Mouse (Mus musculus) limb, embryonic 14.5 days (tissue): Measurements from ENCODE around the gene Rap1b. TPM values are rescaled to one million over a fixed set of nuclear protein-coding genes. Genes with fewer than 3 reads are reported as not detected.

Experiments used
- ATAC-seq: fragments of 200-750 bp; cut with Nextera tagmentation; 2 replicates; pipeline ENCODE4 v1.8.0; 2017; ENCODE audit warnings: low read depth, moderate number of reproducible peaks, moderate TSS enrichment; ENCODE audit not compliant: low FRiP score
- DNase-seq: peaks from one replicate; pipeline ENCODE4 v3.0.0-alpha.2; 2015; ENCODE audit warnings: low spot score
- H3K27ac ChIP-seq: fragments of 300-500 bp; sonication (generic); replicated peaks from 2 replicates; pipeline ENCODE4 v1.5.1; 2014; ENCODE audit warnings: low read depth, mild to moderate bottlenecking, low read length, moderate library complexity, mixed read lengths
- H3K27me3 ChIP-seq: fragments of 300-500 bp; sonication (generic); 2 replicates; pipeline ENCODE4 v1.6.1; 2014; ENCODE audit warnings: low read length, mixed read lengths; ENCODE audit not compliant: control insufficient read depth, insufficient read depth
- H3K36me3 ChIP-seq: fragments of 300-500 bp; sonication (generic); 2 replicates; pipeline ENCODE4 v1.6.1; 2014; ENCODE audit warnings: mild to moderate bottlenecking, low read length, moderate library complexity, mixed read lengths; ENCODE audit not compliant: control insufficient read depth, insufficient read depth
- H3K4me1 ChIP-seq: fragments of 300-500 bp; sonication (generic); 2 replicates; pipeline ENCODE4 v1.6.1; 2014; ENCODE audit warnings: antibody characterized with exemption, low read length, mixed read lengths; ENCODE audit not compliant: control insufficient read depth, insufficient read depth
- H3K4me2 ChIP-seq: fragments of 300-500 bp; sonication (generic); replicated peaks from 2 replicates; pipeline ENCODE4 v1.6.1; 2014; ENCODE audit warnings: low read depth, mild to moderate bottlenecking, low read length, moderate library complexity; ENCODE audit not compliant: severe bottlenecking
- H3K4me3 ChIP-seq: fragments of 300-500 bp; sonication (generic); replicated peaks from 2 replicates; pipeline ENCODE4 v1.5.1; 2014; ENCODE audit warnings: low read length
- H3K9ac ChIP-seq: fragments of 300-500 bp; sonication (generic); 2 replicates; pipeline ENCODE4 v1.6.1; 2014; ENCODE audit warnings: mild to moderate bottlenecking, low read depth, low read length, moderate library complexity; ENCODE audit not compliant: severe bottlenecking
- H3K9me3 ChIP-seq: fragments of 300-500 bp; sonication (generic); 2 replicates; pipeline ENCODE4 v1.6.1; 2016; ENCODE audit warnings: low read length; ENCODE audit not compliant: control insufficient read depth
- POLR2A ChIP-seq: fragments of 200-500 bp; IDR thresholded peaks from 2 replicates; pipeline ENCODE4 v1.8.0; 2012; ENCODE audit warnings: inconsistent platforms, mild to moderate bottlenecking, moderate library complexity, borderline replicate concordance; ENCODE audit not compliant: insufficient read depth, insufficient read length; ENCODE audit errors: extremely low read depth
- whole genome bisulfite sequencing: fragments of 180-500 bp; shearing (Covaris S2); extraction: QIAGEN DNeasy Blood & Tissue Kit; methylation state at CpG from one replicate; pipeline ENCODE4 v1.1.7; 2014; 5-methylcytosine and 5-hydroxymethylcytosine counted together
- polyA plus RNA-seq, 2 experiments: library from polyadenylated mRNA; depleted of rRNA in 1 of 2; stranded (reverse) in 1 of 2; unstranded in 1 of 2; fragments of >200 nt; fragmentation: Nextera tagmentation in 1 of 2; extraction: Ambion mirVana in 1 of 2; gene quantifications; 2 replicates each; pipeline versions ENCODE4 v1.2.1 to v1.2.3; 2012 to 2014

Rap1b gene
- polyA plus RNA-seq, 2 experiments = 94.9 to 190 TPM

- no peak overlapping the region for H3K9ac ChIP-seq
- no peak for DNase-seq
- no peak for TF ChIP-seq POLR2A
- WGBS = 88% methylated on average over 7 of the region's 7 CpGs
- no peaks in the 10 kb centered on the region for H3K9me3 ChIP-seq
- no peaks in the 10 kb centered on the region for H3K27me3 ChIP-seq
- H3K4me3 ChIP-seq = no peak overlapping the region
- H3K36me3 ChIP-seq = peaks cover 77% of the 10 kb centered on the region
- no peak overlapping the region for H3K4me2 ChIP-seq
- H3K27ac ChIP-seq = no peak overlapping the region
- ATAC-seq = no peak
- H3K4me1 ChIP-seq = no peaks in the 10 kb centered on the region
Observed at GRCm38 (mm10) chr10:117768141-117768440, 77.7 kb downstream of the Rap1b start.

DNA sequence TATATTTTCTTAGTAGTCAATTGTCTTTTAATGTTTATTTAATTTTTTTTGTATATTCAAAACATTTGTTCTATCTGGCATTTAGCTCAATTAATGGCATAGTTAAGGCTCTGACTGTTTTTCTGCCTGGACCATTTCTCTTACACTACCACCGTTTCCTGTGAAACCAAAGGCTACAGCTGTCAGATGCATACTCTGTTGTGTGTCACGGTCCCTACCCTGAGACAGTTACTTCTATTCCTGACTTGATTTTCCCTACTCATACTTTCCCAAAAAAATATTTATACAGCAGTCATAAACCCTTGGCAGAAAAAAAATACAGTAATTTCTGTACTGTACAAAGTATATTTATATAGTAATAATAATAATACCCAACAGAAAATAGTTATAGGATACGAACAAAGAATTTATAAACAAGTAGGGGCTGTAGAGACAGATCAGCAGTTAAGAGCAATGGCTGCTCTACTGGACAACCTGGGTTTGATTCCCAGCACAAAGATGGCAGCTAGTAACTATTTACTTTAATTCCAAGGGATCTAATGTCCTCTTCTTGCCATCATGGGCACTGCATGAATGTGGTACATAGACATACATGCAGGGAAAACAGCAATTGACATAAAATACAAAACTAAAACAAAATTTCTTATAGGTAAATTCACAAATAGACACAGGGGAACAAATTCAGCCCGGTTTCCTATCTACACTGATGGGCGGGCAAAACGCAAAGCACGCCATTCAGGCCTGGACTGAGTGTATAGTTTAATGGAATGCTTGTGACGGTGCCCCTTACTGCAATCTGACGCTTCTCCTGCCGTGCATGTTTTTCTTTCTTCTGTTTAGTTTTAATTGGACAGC lies 78.3 kb downstream of the Rap1b start:
- ATAC-seq (no peak), DNase-seq (no peak)
- WGBS = 87% methylated on average over 10 of the region's 10 CpGs
- Histone ChIP-seq H3K36me3 (peaks cover 76% of the 10 kb centered on the region), H3K27me3 (no peaks in the 10 kb centered on the region), H3K9me3 (no peaks in the 10 kb centered on the region), H3K27ac (no peak overlapping the region), H3K4me3 (no peak overlapping the region), H3K4me2 (no peak overlapping the region), H3K4me1 (no peaks in the 10 kb centered on the region), H3K9ac (no peak overlapping the region)
- TF ChIP-seq POLR2A = no peak

GRCm38 (mm10) chr10:117766896-117767160 lies 79.0 kb downstream of the Rap1b start:
- no peaks in the 10 kb centered on the region for H3K27me3 ChIP-seq
- H3K9me3 ChIP-seq = no peaks in the 10 kb centered on the region
- H3K4me1 ChIP-seq = no peaks in the 10 kb centered on the region
- DNase-seq (no peak), ATAC-seq (no peak)
- no peak overlapping the region for H3K9ac ChIP-seq
- no peak for TF ChIP-seq POLR2A
- no peak overlapping the region for H3K4me3 ChIP-seq
- WGBS = 97% methylated on average over 5 of the region's 5 CpGs
- H3K36me3 ChIP-seq = peaks cover 77% of the 10 kb centered on the region
- H3K4me2 ChIP-seq = no peak overlapping the region
- no peak overlapping the region for H3K27ac ChIP-seq

DNA sequence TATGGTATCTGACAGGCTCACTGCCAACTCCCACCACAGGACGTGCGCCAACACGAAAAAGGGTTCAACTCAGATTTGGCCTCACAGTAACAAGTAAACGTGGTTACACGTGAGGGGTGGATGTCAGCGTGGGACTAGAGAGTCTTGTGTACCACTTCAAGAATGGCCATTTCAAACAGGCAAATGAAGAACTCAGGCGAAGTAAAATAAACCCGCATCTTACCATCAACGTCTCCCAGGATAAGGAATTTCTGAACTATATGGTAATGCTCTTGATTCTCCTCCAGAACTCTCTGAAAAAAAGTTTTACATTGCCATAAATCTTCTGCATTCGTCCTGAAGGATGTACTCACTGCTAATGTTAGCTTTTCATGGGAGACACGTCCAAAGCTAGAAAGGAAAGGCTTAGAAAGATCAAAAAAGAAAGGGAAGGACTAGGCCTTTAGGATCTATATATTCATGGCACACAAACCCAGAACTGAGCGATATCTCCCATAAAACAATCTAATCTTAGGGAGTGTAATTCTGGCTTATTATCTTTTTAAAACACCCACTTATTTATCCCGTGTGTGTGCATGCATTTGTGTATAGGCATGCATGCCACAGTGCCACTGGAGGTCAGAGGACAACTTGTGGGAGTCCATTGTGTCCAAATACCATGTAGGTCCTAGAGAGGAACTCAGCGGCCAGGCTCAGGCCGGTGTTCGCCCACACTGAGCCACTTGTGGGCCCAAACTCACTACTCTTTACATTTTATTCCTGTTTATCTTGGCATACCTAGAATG lies 79.5 kb downstream of the Rap1b start:
- no peak for TF ChIP-seq POLR2A
- ATAC-seq (no peak), DNase-seq (no peak)
- Histone ChIP-seq H3K4me1 (no peaks in the 10 kb centered on the region), H3K36me3 (peaks cover 77% of the 10 kb centered on the region), H3K9me3 (no peaks in the 10 kb centered on the region), H3K4me2 (no peak overlapping the region), H3K27me3 (no peaks in the 10 kb centered on the region), H3K9ac (no peak overlapping the region), H3K27ac (no peak overlapping the region), H3K4me3 (no peak overlapping the region)
- WGBS = 93% methylated on average over 16 of the region's 16 CpGs

- DNase-seq (no peak), ATAC-seq (no peak)
- no peak for TF ChIP-seq POLR2A
- no peaks in the 10 kb centered on the region for H3K4me1 ChIP-seq
- WGBS = 91% methylated on average over 11 of the region's 11 CpGs
- no peak overlapping the region for H3K9ac ChIP-seq
- H3K27me3 ChIP-seq = no peaks in the 10 kb centered on the region
- peaks cover 78% of the 10 kb centered on the region for H3K36me3 ChIP-seq
- no peak overlapping the region for H3K27ac ChIP-seq
- no peaks in the 10 kb centered on the region for H3K9me3 ChIP-seq
- H3K4me3 ChIP-seq = no peak overlapping the region
- no peak overlapping the region for H3K4me2 ChIP-seq
Observed at GRCm38 (mm10) chr10:117765116-117765894, 80.5 kb downstream of the Rap1b start.
